Mouse (Mus musculus) kidney, postnatal 14 days (tissue): ENCODE results near the gene Kif24.

Experiments used
- DNase-seq: peaks from one replicate; pipeline ENCODE4 v3.0.0; 2022; ENCODE audit warnings: mixed read lengths

The Kif24 gene

GRCm38 (mm10) chr4:41340912-41341550 lies 123.7 kb downstream of the Kif24 start:
- DNase-seq, result no peak
